Mouse (Mus musculus): ENCODE measurements around the gene Scube3.

- no peak for TF ChIP-seq POLR2A (IDR thresholded peaks at IDR 0.05; ENCODE audit: low read depth, low read length)
- no peak for TF ChIP-seq CTCF (IDR thresholded peaks at IDR 0.05; ENCODE audit: extremely low read depth, insufficient read depth, insufficient read length, insufficient replicate concordance)
Observed at GRCm38 (mm10) chr17:28180783-28181544, 39.0 kb downstream of the Scube3 start.
